In the genomic region with DNA sequence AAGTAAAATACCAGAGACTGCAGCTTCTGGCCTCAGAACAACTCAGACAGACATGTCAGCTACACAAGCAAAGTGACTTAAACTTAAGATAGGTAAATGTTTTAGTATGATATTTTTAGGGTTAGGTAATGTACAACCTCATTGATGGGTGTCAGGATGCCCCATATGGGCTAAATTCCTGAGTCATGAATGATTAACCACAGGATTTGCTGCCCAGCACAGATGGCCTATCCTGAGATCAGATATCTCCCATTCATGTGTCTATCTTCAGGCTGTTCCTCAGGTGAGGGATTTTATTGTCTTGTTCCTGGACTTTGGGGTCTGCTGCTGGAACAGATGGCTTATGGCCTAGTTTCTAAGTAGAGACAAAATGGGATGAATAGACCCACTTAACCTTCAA, we compare ENCODE assay signal across 14 mouse cellular contexts. TPM values are rescaled to one million over a fixed set of nuclear protein-coding genes. Genes with fewer than 3 reads are reported as not detected.
"Had no signal": no experiment of that assay in that cellular context is flagged by ENCODE, and none has a peak within 500 bp of the region (broad histone marks: within the 10 kb centered on the region; RNA-seq: fewer than 3 reads in every experiment).

No protein-coding gene starts in this region.

RNA-seq across cellular contexts. Expression of gene Olfr372, which starts 13.6 kb away (rescaled TPM):
- polyA plus RNA-seq: neural tube, embryonic 12.5 days; neural tube, embryonic 13.5 days; neural tube, embryonic 14.5 days; neural tube, embryonic 15.5 days; small intestine, adult 2 months; stomach, embryonic 14.5 days; stomach, embryonic 15.5 days; stomach, embryonic 16.5 days; stomach, postnatal 0 days; testis, adult 2 months; thymus, adult 2 months; thymus, postnatal 0 days; urinary bladder, adult 2 months had no signal

RNA-seq across cellular contexts. Expression of gene Olfr373, which starts 28.3 kb away (rescaled TPM):
- polyA plus RNA-seq: neural tube, embryonic 12.5 days; neural tube, embryonic 13.5 days; neural tube, embryonic 14.5 days; neural tube, embryonic 15.5 days; small intestine, adult 2 months; spleen, adult 2 months; stomach, postnatal 0 days; testis, adult 2 months; thymus, adult 2 months; urinary bladder, adult 2 months had no signal

RNA-seq across cellular contexts. Expression of gene Olfr374, which starts 52.2 kb away (rescaled TPM):
- polyA plus RNA-seq: neural tube, embryonic 12.5 days; neural tube, embryonic 13.5 days; small intestine, adult 2 months; stomach, embryonic 15.5 days; stomach, postnatal 0 days; testis, adult 2 months; thymus, postnatal 0 days; urinary bladder, adult 2 months had no signal
